Mouse (Mus musculus) lung, postnatal 0 days (tissue): ENCODE measurements around the gene Uimc1. TPM values are rescaled to one million over a fixed set of nuclear protein-coding genes. Genes with fewer than 3 reads are reported as not detected.

Experiments
- ATAC-seq: fragments of 200-750 bp; cut with Nextera tagmentation; 2 replicates; pipeline ENCODE4 v1.8.0; 2017; ENCODE audit warnings: moderate library complexity
- DNase-seq: peaks from one replicate; pipeline ENCODE4 v3.0.0-alpha.2; 2016; ENCODE audit warnings: low spot score
- H3K27ac ChIP-seq: fragments of 300-500 bp; sonication (generic); 2 replicates; pipeline ENCODE4 v1.5.1; 2014; ENCODE audit warnings: antibody characterized with exemption, mild to moderate bottlenecking, low read length, mixed read lengths
- H3K27me3 ChIP-seq: fragments of 300-500 bp; sonication (generic); replicated peaks from 2 replicates; pipeline ENCODE4 v1.6.1; 2014; ENCODE audit warnings: low read length, mixed read lengths; ENCODE audit not compliant: insufficient read depth
- H3K36me3 ChIP-seq: fragments of 300-500 bp; sonication (generic); 2 replicates; pipeline ENCODE4 v1.6.1; 2014; ENCODE audit warnings: low read length, mixed read lengths; ENCODE audit not compliant: insufficient read depth
- H3K4me1 ChIP-seq: fragments of 300-500 bp; sonication (generic); 2 replicates; pipeline ENCODE4 v1.6.1; 2014; ENCODE audit warnings: antibody characterized with exemption, low read depth, low read length, mixed read lengths; ENCODE audit not compliant: insufficient read depth
- H3K4me2 ChIP-seq: fragments of 300-500 bp; sonication (generic); replicated peaks from 2 replicates; pipeline ENCODE4 v1.6.1; 2014; ENCODE audit warnings: low read depth, mild to moderate bottlenecking, low read length, moderate library complexity, mixed read lengths
- H3K4me3 ChIP-seq: fragments of 300-500 bp; sonication (generic); 2 replicates; pipeline ENCODE4 v1.5.1; 2014; ENCODE audit warnings: low read depth, low read length
- H3K9ac ChIP-seq: fragments of 300-500 bp; sonication (generic); replicated peaks from 2 replicates; pipeline ENCODE4 v1.6.1; 2014; ENCODE audit warnings: low read depth, mild to moderate bottlenecking
- H3K9me3 ChIP-seq: fragments of 300-500 bp; sonication (generic); 2 replicates; pipeline ENCODE4 v1.6.1; 2016; ENCODE audit warnings: low read length, mixed read lengths
- CTCF ChIP-seq: IDR thresholded peaks from 2 replicates; pipeline ENCODE4 v1.5.1; 2016; ENCODE audit warnings: antibody characterized with exemption, mild to moderate bottlenecking
- EP300 ChIP-seq: IDR thresholded peaks from 2 replicates; pipeline ENCODE4 v1.6.1; 2016; ENCODE audit warnings: antibody characterized with exemption, mild to moderate bottlenecking, control low read depth
- WGBS: fragments of 180-500 bp; shearing (Covaris S2); extraction: QIAGEN DNeasy Blood & Tissue Kit; methylation state at CpG from one replicate; pipeline ENCODE4 v1.1.7; 2014; 5-methylcytosine and 5-hydroxymethylcytosine counted together
- polyA plus RNA-seq: library from polyadenylated mRNA; unstranded; fragments of >200 nt; fragmentation: Nextera tagmentation; extraction: Ambion mirVana; gene quantifications from 2 replicates; pipeline ENCODE4 v1.2.1, GENCODE M21; 2015

Uimc1 gene
- 21.6 and 24.3 TPM in 2 replicates for polyA plus RNA-seq

DNA sequence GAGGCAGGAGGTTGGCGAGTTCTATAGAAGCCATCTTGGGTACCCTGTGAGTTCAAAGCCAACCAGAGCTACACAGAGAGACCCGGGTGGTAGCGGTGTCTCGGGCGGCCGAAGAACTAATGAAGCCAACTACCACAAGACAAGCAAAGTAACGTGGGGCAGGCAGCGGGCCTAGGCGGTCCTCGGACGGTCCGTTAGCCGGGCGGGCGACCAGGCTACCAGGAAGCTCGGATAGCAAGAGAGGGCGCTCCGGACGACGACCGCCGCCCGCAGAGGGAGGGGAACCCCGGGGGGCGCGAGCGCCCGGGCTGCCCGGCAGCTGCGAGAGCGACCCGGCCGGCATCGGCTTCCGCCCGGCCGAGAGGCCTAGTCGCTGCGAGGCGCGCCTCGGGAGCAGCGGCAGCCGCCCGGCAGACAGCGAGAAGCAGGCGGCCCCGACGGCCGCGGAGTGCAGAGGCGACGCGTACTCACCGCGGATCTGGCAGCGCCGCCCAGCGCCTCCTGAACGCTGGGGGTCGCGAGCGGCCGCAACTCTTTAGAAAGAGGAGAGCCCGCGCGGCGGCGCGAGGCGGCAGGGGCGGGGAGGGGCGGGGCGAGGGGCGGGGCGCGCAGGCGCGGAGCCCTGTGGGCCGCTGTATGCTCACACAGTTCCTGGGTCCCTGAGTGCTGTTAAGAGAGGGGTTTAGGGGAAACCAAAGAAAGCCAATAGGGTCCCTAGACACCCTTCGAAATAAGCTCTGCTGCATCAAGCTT lies at the start of gene Uimc1:
Uimc1 (minus strand) TSS at position 575 of the 753 bp plus-strand sequence.
- peak within 1 kb of the TSS; percentile 68 for H3K4me2 ChIP-seq
- peak within 1 kb of the TSS; percentile 94 for H3K27ac ChIP-seq
- no peaks in the 10 kb centered on the region for H3K27me3 ChIP-seq
- H3K9me3 ChIP-seq: no peaks in the 10 kb centered on the region
- peak; percentile 89 for ATAC-seq
- peak within 1 kb of the TSS; percentile 90 for H3K4me3 ChIP-seq
- no peak for TF ChIP-seq EP300
- TF ChIP-seq CTCF: peak; percentile 63
- H3K9ac ChIP-seq: peak within 1 kb of the TSS; percentile 88
- peak; percentile 94 for DNase-seq
- 0 out of 2 replicates have a peak, but pooled peaks cover 3% of the 10 kb centered on the region for H3K4me1 ChIP-seq
- no peaks in the 10 kb centered on the region for H3K36me3 ChIP-seq
- 3% methylated on average over 57 of the region's 81 CpGs for WGBS

DNA sequence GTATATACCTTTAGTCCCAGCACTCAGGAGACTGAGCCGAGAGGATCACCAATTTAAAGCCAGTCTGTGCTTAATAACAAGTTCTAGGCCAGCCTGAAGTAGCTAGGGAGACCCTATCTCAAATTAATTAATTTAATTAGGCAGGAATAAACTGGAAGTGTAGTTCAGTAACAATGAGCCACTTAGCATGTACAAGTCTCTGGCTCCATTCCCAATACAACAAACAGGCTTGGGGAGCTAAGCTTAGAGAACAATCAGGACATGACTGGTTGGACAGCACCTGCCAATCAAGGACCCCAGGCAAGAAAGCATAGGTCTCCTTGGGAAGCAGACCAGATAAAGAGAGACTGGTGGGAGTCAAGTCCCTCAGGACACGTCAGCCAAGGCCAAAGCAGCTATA lies 40.2 kb upstream of the Uimc1 start:
- WGBS: 73% methylated on average over 2 of the region's 2 CpGs
- Histone ChIP-seq H3K27me3 (no peaks in the 10 kb centered on the region), H3K4me3 (no peak overlapping the region), H3K9ac (no peak overlapping the region), H3K27ac (no peak overlapping the region), H3K36me3 (no peaks in the 10 kb centered on the region), H3K4me1 (no peaks in the 10 kb centered on the region), H3K4me2 (no peak overlapping the region), H3K9me3 (no peaks in the 10 kb centered on the region)
- no peak for DNase-seq
- no peak for ATAC-seq
- TF ChIP-seq EP300 (no peak), CTCF (no peak)

DNA sequence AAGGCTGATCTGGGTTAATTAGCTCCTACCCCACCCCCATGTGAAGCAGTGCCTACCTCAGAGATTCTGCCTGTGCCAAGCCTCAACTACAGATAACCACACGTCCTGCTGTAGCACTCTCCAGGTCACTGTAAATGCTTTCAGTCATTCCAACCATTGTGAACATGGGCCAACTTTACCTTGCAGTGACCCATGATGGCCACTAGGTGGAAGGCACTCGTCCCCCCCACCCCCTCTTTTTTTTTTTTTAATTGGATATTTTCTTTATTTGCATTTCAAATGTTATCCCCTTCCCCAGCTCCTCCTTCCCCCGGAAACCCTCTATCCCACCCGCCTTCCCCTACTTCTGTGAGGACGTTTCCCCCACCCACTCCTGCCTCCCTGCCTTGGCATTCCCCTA lies 35.3 kb upstream of the Uimc1 start:
- WGBS: 5% methylated on average over 5 of the region's 5 CpGs

DNA sequence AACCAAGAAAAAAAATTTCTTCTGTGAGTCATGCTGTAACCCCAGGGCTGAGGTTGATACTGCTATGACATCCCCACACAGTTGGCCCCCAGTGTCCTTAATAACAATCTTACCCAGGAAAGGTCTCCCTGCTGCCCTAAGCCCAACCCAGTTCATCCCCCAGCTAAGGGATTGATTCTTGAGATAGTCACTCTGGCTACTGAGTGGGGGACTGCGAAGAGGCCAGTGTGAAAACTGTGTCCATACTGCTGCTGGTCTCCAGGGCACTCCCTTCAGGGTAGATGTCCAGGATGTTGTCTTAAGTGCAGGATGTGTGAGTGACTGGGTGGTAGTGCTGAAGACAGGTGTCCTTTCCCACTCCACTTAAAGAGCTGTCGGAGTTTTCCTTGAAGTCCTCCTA lies 33.3 kb upstream of the Uimc1 start, which contains the start of gene Gm17617:
Gm17617 (minus strand) TSS at position 101 of the 400 bp plus-strand sequence.
- Histone ChIP-seq H3K27me3 (no peaks in the 10 kb centered on the region), H3K27ac (no peak within 1 kb of the TSS), H3K9ac (no peak within 1 kb of the TSS), H3K4me2 (no peak within 1 kb of the TSS), H3K9me3 (no peaks in the 10 kb centered on the region), H3K36me3 (peaks cover 19% of the 10 kb centered on the region; the same call in 1 of the 2 replicates), H3K4me1 (no peaks in the 10 kb centered on the region), H3K4me3 (no peak within 1 kb of the TSS)
- DNase-seq (no peak), ATAC-seq (no peak)
- WGBS: 92% methylated on average over 2 of the region's 2 CpGs
- TF ChIP-seq CTCF: no peak
- TF ChIP-seq EP300: no peak

More for the DNA sequence above, 35.3 kb upstream of the Uimc1 start:
- TF ChIP-seq CTCF: peak; percentile 75
- no peak for TF ChIP-seq EP300
- no peaks in the 10 kb centered on the region for H3K27me3 ChIP-seq
- H3K9ac ChIP-seq: no peak overlapping the region
- no peak overlapping the region for H3K27ac ChIP-seq
- no peak overlapping the region for H3K4me2 ChIP-seq
- DNase-seq: peak; percentile 52
- ATAC-seq: peak; percentile 55
- H3K9me3 ChIP-seq: no peaks in the 10 kb centered on the region
- peaks cover 17% of the 10 kb centered on the region; the same call in 1 of the 2 replicates for H3K36me3 ChIP-seq
- no peaks in the 10 kb centered on the region for H3K4me1 ChIP-seq
- no peak overlapping the region for H3K4me3 ChIP-seq

DNA sequence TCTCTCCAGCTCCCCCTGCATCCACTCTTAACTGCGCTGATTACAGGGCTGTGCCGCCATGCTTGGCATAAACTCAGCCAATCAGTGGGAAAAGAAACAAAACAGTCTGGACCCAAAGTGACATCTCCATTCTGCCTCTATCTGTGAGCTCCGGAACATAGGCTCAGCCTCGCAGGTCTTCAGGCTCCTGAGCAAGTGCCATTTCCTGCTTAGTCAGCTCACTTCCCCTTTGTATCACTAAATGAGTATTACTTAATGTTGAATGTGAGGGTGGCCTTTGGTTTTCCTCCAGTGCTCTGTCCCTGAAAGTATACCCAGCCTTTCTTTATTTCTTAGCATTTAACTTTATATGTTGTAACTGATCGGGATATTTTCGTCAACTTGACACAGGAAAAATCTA lies 24.8 kb upstream of the Uimc1 start:
- Histone ChIP-seq H3K9me3 (no peaks in the 10 kb centered on the region), H3K27me3 (no peaks in the 10 kb centered on the region), H3K9ac (no peak overlapping the region), H3K4me1 (no peaks in the 10 kb centered on the region), H3K4me2 (no peak overlapping the region), H3K27ac (no peak overlapping the region), H3K36me3 (0 out of 2 replicates have a peak, but pooled peaks cover 3% of the 10 kb centered on the region), H3K4me3 (no peak overlapping the region)
- WGBS: 77% methylated on average over 6 of the region's 6 CpGs
- no peak for ATAC-seq
- DNase-seq: no peak
- no peak for TF ChIP-seq EP300
- no peak for TF ChIP-seq CTCF

DNA sequence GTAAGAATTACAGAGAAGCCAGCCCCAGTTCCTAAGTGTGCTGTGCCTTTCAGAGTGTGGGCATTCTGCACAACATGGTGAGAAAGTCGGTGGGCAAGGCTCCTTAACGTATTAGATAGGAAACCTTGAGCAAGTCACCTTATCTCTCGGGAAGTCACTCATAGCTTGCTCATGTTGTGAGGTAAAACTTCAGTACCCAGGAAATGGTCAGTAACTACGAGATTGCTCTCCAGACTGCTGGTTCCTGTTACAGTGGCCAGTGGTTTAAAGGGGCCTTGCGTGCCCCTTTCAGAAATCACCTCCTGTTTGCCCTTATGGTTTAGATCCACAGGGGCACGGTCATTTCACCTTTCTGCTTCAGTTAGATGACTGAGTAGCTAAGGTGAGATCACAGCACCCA lies 14.3 kb upstream of the Uimc1 start:
- H3K27me3 ChIP-seq: no peaks in the 10 kb centered on the region
- no peaks in the 10 kb centered on the region for H3K4me1 ChIP-seq
- H3K9ac ChIP-seq: no peak overlapping the region
- 69% methylated on average over 6 of the region's 6 CpGs for WGBS
- H3K27ac ChIP-seq: no peak overlapping the region
- H3K36me3 ChIP-seq: no peaks in the 10 kb centered on the region; the same call in 1 of the 2 replicates
- no peak overlapping the region for H3K4me2 ChIP-seq
- no peaks in the 10 kb centered on the region for H3K9me3 ChIP-seq
- TF ChIP-seq CTCF: no peak
- no peak for TF ChIP-seq EP300
- ATAC-seq: no peak
- DNase-seq: no peak
- H3K4me3 ChIP-seq: no peak overlapping the region
